Mouse (Mus musculus) mouse trophoblast stem cell (cell line): Measurements from ENCODE around the gene Cpsf4.
"Not testable (repeated sequence)": the region's sequence is repeated elsewhere in the genome, so short reads cannot be mapped to it uniquely, and the experiment has no call there.

Experiments used
- in situ Hi-C, 2 experiments: fragments of 300-500 bp; cut with MseI, MboI; formaldehyde crosslinking; loops; 2 replicates in 1 of 2; 3 replicates in 1 of 2; pipeline ENCODE4 v1.15.1; 2025

The Cpsf4 gene

GRCm38 (mm10) chr5:145166536-145167305 lies at the start of gene Cpsf4, which contains the start of gene Ptcd1:
Cpsf4 (plus strand) TSS chr5:145167213.
Ptcd1 (minus strand) TSS chr5:145167108.
- in situ Hi-C loops, result no loop called here

- in situ Hi-C loops, result no loop called here
These were observed 49.0 kb upstream of the Cpsf4 start for GRCm38 (mm10) chr5:145118005-145118404.

GRCm38 (mm10) chr5:145118461-145118860 lies 48.6 kb upstream of the Cpsf4 start:
- in situ Hi-C loops, result no loop called here

GRCm38 (mm10) chr5:145119385-145119784 lies 47.6 kb upstream of the Cpsf4 start:
- in situ Hi-C loops, result no loop called here

GRCm38 (mm10) chr5:145120921-145121320 lies 46.1 kb upstream of the Cpsf4 start:
- in situ Hi-C loops, result no loop called here

- in situ Hi-C loops, result no loop called here
These were observed 43.6 kb upstream of the Cpsf4 start for GRCm38 (mm10) chr5:145123396-145123795.

- in situ Hi-C loops, result no loop called here
These were observed 40.4 kb upstream of the Cpsf4 start for GRCm38 (mm10) chr5:145126580-145126979.

- in situ Hi-C loops, result no loop called here
These were observed 37.9 kb upstream of the Cpsf4 start for GRCm38 (mm10) chr5:145129124-145129523.

- in situ Hi-C loops, result not testable (repeated sequence)
These were observed 37.2 kb upstream of the Cpsf4 start for GRCm38 (mm10) chr5:145129773-145130172.

- in situ Hi-C loops, result no loop called here
These were observed 36.8 kb upstream of the Cpsf4 start for GRCm38 (mm10) chr5:145130191-145130590.

- in situ Hi-C loops, result no loop called here
These were observed 36.0 kb upstream of the Cpsf4 start for GRCm38 (mm10) chr5:145130995-145131394.

- in situ Hi-C loops, result not testable (repeated sequence)
These were observed 33.7 kb upstream of the Cpsf4 start for GRCm38 (mm10) chr5:145133275-145133674.

GRCm38 (mm10) chr5:145138836-145139235 lies 28.2 kb upstream of the Cpsf4 start:
- in situ Hi-C loops, result no loop called here

GRCm38 (mm10) chr5:145139571-145140519 lies 27.2 kb upstream of the Cpsf4 start, which contains the start of the genes Pdap1 and Bud31:
Pdap1 (minus strand) TSS chr5:145140238.
Bud31 (plus strand) TSS chr5:145140362.
- in situ Hi-C loops, result no loop called here

GRCm38 (mm10) chr5:145140611-145141010 lies 26.4 kb upstream of the Cpsf4 start:
- in situ Hi-C loops, result no loop called here

- in situ Hi-C loops, result no loop called here
These were observed 19.3 kb upstream of the Cpsf4 start for GRCm38 (mm10) chr5:145147748-145148147.

- in situ Hi-C loops, result no loop called here
These were observed 17.7 kb upstream of the Cpsf4 start for GRCm38 (mm10) chr5:145149294-145149693.

- in situ Hi-C loops, result no loop called here
These were observed 14.3 kb upstream of the Cpsf4 start for GRCm38 (mm10) chr5:145152690-145153089.

GRCm38 (mm10) chr5:145161361-145161760 lies 5.7 kb upstream of the Cpsf4 start:
- in situ Hi-C loops, result no loop called here

GRCm38 (mm10) chr5:145164710-145165109 lies 2.3 kb upstream of the Cpsf4 start:
- in situ Hi-C loops, result no loop called here

- in situ Hi-C loops, result no loop called here
These were observed 1.8 kb upstream of the Cpsf4 start for GRCm38 (mm10) chr5:145165184-145165583.

GRCm38 (mm10) chr5:145167306-145167661 lies 271 bp downstream of the Cpsf4 start:
- in situ Hi-C loops, result no loop called here
